Mouse (Mus musculus) T-helper 2 cell (primary cell): ENCODE measurements at regions not wholly inside any gene's neighbourhood (a gene's known extent, or its start where the extent isn't known, plus 50 kb on each side); places are given as distances from the start of the nearest gene placed in this dataset.
"Not testable (repeated sequence)": the region's sequence is repeated elsewhere in the genome, so short reads cannot be mapped to it uniquely, and the experiment has no call there.

Experiments used
- in situ Hi-C: fragments of 300-600 bp; cut with MboI, MseI; formaldehyde crosslinking; loops from one replicate; pipeline ENCODE4 v1.15.1; 2025; ENCODE audit warnings: high pct_unique_total_duplicates

GRCm38 (mm10) chrX:19341231-19342007 is 139.7 kb downstream of the Tex13c3 start:
- in situ Hi-C loops: not testable (repeated sequence)

- in situ Hi-C loops: no loop called here
Measured at GRCm38 (mm10) chrX:19313286-19313685, 167.8 kb downstream of the Tex13c3 start.

DNA sequence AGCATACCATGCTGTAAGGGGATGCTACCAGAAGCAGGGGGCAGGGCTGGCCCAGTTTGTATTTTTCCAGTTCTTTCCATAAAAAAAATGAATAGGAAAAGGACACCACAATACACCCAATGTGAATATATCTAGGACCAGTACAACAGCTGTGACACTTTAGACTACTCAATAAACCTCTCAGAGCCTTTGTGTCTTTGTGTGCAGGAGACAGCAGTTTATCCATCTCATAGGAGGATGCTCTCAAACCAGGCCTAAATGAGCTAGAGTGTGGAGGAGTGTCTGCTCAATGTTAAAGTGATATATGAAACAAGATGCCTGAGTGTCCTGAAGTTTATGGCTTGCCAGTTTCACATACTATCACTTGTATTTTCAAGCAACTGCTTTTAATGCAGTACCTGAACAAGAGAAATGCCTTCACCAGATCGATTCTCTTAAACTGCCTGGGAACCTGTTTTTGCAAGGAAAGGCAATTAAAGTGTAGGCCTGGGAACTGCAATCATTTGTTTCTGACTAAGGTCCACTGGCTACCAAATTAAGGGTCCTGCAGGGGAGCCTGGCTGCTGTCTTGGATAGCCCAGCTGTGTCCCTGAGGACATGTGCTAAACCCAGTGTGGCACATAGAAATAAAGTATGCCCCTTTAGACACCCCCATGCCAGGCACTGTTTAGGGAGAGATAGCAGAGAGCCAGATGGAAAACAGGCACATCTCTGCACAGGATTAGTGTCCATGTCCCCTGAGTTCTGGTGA is 169.1 kb downstream of the Tex13c3 start:
- in situ Hi-C loops: no loop called here

- in situ Hi-C loops: no loop called here
Measured at GRCm38 (mm10) chrX:19311377-19311776, 169.7 kb downstream of the Tex13c3 start.

DNA sequence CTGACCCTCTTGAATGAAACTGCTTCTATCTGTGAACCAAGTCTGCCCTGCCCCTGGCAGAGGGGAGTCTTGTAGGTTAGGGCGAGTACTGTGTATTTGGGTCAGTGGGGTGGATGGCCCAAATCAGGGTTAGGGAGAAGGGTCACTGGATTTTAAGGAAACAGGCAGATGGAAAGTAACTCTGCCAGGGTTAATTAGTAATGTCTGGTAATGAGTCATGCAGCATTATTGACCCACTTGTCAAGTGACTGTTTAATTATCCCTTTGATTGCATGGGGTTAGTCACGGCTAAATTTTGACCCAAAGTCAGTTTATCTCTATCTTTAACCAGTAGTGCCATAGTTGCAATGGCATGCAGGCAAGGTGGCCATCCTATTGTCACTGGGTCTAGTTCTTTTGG is 192.9 kb downstream of the Tex13c3 start:
- in situ Hi-C loops: no loop called here

- in situ Hi-C loops: no loop called here
Measured at GRCm38 (mm10) chrX:19286431-19286830, 194.7 kb downstream of the Tex13c3 start.

- in situ Hi-C loops: no loop called here
Measured at GRCm38 (mm10) chrX:19285773-19286172, 195.3 kb downstream of the Tex13c3 start.

GRCm38 (mm10) chrX:19283078-19283477 is 198.0 kb downstream of the Tex13c3 start:
- in situ Hi-C loops: no loop called here

GRCm38 (mm10) chrX:19264237-19264636 is 216.9 kb downstream of the Tex13c3 start:
- in situ Hi-C loops: no loop called here

GRCm38 (mm10) chrX:19246777-19247619 is 234.1 kb downstream of the Tex13c3 start:
- in situ Hi-C loops: no loop called here

DNA sequence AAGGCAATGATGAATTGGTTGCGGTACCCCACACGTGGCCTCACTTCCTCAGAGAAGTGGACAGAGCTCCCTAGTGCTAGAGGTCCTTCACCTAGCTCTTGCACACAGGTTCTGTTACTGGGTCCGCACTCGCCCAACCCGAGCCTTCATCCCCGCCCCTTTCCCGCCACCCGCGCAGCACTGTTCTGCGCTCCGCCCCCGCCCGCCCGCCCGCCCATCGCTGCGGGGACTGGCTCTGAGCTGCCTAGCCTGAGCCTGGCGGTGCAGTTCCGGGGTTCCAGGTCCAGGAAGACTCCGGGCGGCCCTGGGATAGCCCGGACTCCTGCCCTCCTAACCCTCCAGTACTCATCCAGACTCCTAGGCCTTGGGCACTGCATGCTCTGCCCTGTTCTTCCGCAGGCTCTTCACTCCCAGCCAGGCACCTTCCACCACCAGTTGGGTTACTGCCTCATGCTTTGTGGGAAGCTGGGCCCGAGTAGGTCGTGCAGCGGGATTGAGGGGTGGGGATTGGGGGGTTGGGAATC is 243.3 kb downstream of the Tex13c3 start:
- in situ Hi-C loops: no loop called here

- in situ Hi-C loops: no loop called here
Measured at GRCm38 (mm10) chrX:19237048-19237737, 243.9 kb downstream of the Tex13c3 start.

GRCm38 (mm10) chrX:19235449-19235848 is 245.7 kb downstream of the Tex13c3 start:
- in situ Hi-C loops: no loop called here

GRCm38 (mm10) chrX:19231823-19232222 is 249.3 kb downstream of the Tex13c3 start:
- in situ Hi-C loops: no loop called here

DNA sequence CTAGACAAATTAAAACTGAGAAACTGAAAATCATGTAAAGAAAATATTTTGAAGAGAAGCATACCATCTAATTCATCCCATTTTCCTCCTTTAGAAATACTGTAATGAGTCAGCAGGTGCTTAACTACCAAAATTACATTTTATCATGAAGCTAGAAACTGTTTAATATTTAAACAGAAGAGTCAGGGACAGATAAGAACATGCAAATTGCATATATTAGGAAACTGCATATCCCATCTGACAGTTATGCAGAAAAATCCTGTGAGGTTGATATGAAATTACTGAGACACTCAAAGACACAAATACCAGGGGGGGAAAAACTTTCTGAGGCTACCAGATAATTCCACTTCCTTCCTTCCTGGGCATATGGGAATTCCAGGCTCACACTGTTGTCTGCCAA is 257.8 kb downstream of the Tex13c3 start:
- in situ Hi-C loops: no loop called here

- in situ Hi-C loops: no loop called here
Measured at GRCm38 (mm10) chrX:19220785-19221496, 260.2 kb downstream of the Tex13c3 start.

GRCm38 (mm10) chrX:19219727-19220126 is 261.4 kb downstream of the Tex13c3 start:
- in situ Hi-C loops: no loop called here

DNA sequence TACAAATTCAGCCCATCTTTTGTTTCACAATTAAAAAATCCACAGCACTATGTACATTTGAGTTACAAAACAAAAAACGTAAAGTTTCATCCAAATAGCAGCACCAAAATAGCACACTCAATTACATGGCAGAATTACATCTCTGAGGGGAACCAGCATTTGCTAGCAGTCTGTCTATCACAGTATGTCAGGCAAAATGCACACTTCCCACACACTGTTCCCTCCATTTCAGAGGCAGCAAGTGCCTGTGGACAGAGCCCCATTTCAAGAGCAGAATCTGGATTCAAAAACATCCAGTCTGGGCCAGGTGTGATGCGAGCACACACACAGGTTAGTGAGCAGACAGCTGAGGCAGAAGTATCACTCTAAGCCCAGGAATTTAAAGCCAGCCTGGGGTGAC is 261.8 kb downstream of the Tex13c3 start:
- in situ Hi-C loops: no loop called here

DNA sequence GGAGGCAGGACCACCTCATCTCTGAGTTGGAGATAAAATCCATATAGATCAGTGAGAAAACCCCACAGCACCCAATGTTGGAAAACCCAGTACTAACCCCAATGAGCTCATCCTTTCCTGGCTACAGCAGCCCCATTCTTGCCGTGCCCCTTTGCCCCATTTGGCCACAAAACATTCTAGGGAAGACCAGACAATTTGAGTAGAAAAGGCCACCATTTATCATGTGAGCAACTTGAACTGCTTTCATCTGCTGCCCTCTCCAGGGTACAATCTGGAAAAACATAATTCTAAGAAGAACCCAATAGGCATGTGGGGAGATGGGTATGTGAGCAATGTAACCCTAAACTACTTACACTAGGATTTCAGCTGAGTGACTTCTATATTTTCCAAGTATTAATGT is 274.7 kb downstream of the Tex13c3 start:
- in situ Hi-C loops: no loop called here

DNA sequence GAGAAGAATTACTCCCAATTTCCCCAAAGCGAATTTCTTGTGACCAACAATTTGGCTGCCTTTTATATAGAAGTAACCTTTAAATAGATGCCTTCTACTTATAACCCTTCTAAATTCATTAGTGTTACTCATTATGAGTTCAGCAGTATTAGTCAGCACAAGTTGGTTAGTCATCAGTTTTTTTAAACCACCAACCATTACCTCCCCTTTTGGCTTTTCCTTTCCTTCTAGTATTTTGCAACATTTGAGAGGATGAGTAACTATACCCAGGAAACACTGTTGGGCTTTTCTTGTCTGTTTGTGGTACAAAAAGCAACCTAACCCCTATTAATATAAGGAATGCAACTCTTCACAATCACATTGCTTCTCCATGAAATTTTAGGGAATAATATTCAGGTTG is 278.6 kb downstream of the Tex13c3 start:
- in situ Hi-C loops: no loop called here

GRCm38 (mm10) chrX:19201383-19201782 is 279.7 kb downstream of the Tex13c3 start:
- in situ Hi-C loops: no loop called here
